9 mouse cellular contexts compared by ENCODE assay signal in genomic region chr15:32432927-32433832, GRCm38 (mm10).
DNase-seq lines count a peak whose midpoint lies in the region; ATAC-seq and TF ChIP-seq lines count a peak whose summit lies in the region.
"Had no signal": no experiment of that assay in that cellular context is flagged by ENCODE, and none has a peak within 500 bp of the region (broad histone marks: within the 10 kb centered on the region; RNA-seq: fewer than 3 reads in every experiment).

No protein-coding gene starts in this region.

- H3K36me3 ChIP-seq in midbrain, embryonic 12.5 days, result no peaks in the 10 kb centered on the region
- H3K36me3 ChIP-seq in midbrain, embryonic 15.5 days (replicated peaks), result no peaks in the 10 kb centered on the region
- no peaks in the 10 kb centered on the region for H3K36me3 ChIP-seq in hindbrain, embryonic 15.5 days
- H3K36me3 ChIP-seq in intestine, postnatal 0 days (ENCODE audit: control insufficient read depth, insufficient read depth), result no peaks in the 10 kb centered on the region

- H3K9me3 ChIP-seq in midbrain, embryonic 12.5 days, result no peaks in the 10 kb centered on the region
- no peaks in the 10 kb centered on the region for H3K9me3 ChIP-seq in midbrain, embryonic 15.5 days
- H3K9me3 ChIP-seq in hindbrain, embryonic 15.5 days, result no peaks in the 10 kb centered on the region
- H3K9me3 ChIP-seq in intestine, postnatal 0 days (ENCODE audit: control insufficient read depth), result no peaks in the 10 kb centered on the region

- peak; percentile 61 for ATAC-seq in midbrain, embryonic 12.5 days (ENCODE audit: low FRiP score, low read depth)
- ATAC-seq in midbrain, embryonic 15.5 days (replicated peaks), result no peak
- peak; percentile 38; the same call in 1 of the 2 replicates for ATAC-seq in hindbrain, embryonic 15.5 days (ENCODE audit: low FRiP score, low read depth)
- ATAC-seq in intestine, postnatal 0 days, result no peak

- H3K4me3 ChIP-seq in midbrain, embryonic 12.5 days, result no peak overlapping the region
- H3K4me3 ChIP-seq in midbrain, embryonic 15.5 days, result no peak overlapping the region
- no peak overlapping the region for H3K4me3 ChIP-seq in hindbrain, embryonic 15.5 days
- H3K4me3 ChIP-seq in intestine, postnatal 0 days (ENCODE audit: low read depth, low read length), result no peak overlapping the region

- no peak overlapping the region for H3K4me2 ChIP-seq in midbrain, embryonic 12.5 days (replicated peaks)
- H3K4me2 ChIP-seq in midbrain, embryonic 15.5 days, result no peak overlapping the region
- H3K4me2 ChIP-seq in hindbrain, embryonic 15.5 days, result no peak overlapping the region
- H3K4me2 ChIP-seq in intestine, postnatal 0 days (replicated peaks; ENCODE audit: low read depth), result no peak overlapping the region

- no peak overlapping the region for H3K27ac ChIP-seq in midbrain, embryonic 12.5 days (replicated peaks)
- H3K27ac ChIP-seq in midbrain, embryonic 15.5 days, result no peak overlapping the region
- no peak overlapping the region for H3K27ac ChIP-seq in hindbrain, embryonic 15.5 days (replicated peaks)
- no peak overlapping the region for H3K27ac ChIP-seq in intestine, postnatal 0 days (ENCODE audit: low read depth, low read length)

- no peak for TF ChIP-seq CTCF in intestine, postnatal 0 days (IDR thresholded peaks at IDR 0.05; ENCODE audit: low read depth)

- peaks cover 6% of the 10 kb centered on the region for H3K4me1 ChIP-seq in midbrain, embryonic 12.5 days
- H3K4me1 ChIP-seq in midbrain, embryonic 15.5 days, result 0 out of 2 replicates have a peak, but pooled peaks cover 2% of the 10 kb centered on the region
- H3K4me1 ChIP-seq in hindbrain, embryonic 15.5 days (replicated peaks), result no peaks in the 10 kb centered on the region; the same call in 1 of the 2 replicates
- H3K4me1 ChIP-seq in intestine, postnatal 0 days (replicated peaks; ENCODE audit: control insufficient read depth, insufficient read depth, low read length), result no peaks in the 10 kb centered on the region

- H3K9ac ChIP-seq in midbrain, embryonic 12.5 days (replicated peaks), result no peak overlapping the region
- H3K9ac ChIP-seq in midbrain, embryonic 15.5 days, result no peak overlapping the region
- no peak overlapping the region for H3K9ac ChIP-seq in hindbrain, embryonic 15.5 days
- H3K9ac ChIP-seq in intestine, postnatal 0 days (ENCODE audit: low read depth, low read length), result no peak overlapping the region

- peak; percentile 5 to 33 for DNase-seq in cerebellum, postnatal 14 days
- DNase-seq in cerebellum, adult 9-11 months, result no peak
- peak; percentile 53 for DNase-seq in right cerebral cortex, postnatal 25 days
- DNase-seq in T-cell, adult 2 months (ENCODE audit: low spot score), result no peak
- DNase-seq: gastrocnemius, postnatal 25 days had no signal

- 69% methylated on average over 13 of the region's 13 CpGs for WGBS in midbrain, embryonic 12.5 days
- 66% methylated on average over 13 of the region's 13 CpGs for WGBS in midbrain, embryonic 15.5 days
- 65% methylated on average over 13 of the region's 13 CpGs for WGBS in hindbrain, embryonic 15.5 days
- 69% methylated on average over 13 of the region's 13 CpGs for whole genome bisulfite sequencing in intestine, postnatal 0 days

- no peaks in the 10 kb centered on the region for H3K27me3 ChIP-seq in midbrain, embryonic 12.5 days
- no peaks in the 10 kb centered on the region for H3K27me3 ChIP-seq in midbrain, embryonic 15.5 days (replicated peaks)
- no peaks in the 10 kb centered on the region for H3K27me3 ChIP-seq in hindbrain, embryonic 15.5 days
- no peaks in the 10 kb centered on the region for H3K27me3 ChIP-seq in intestine, postnatal 0 days (replicated peaks; ENCODE audit: control insufficient read depth, insufficient read depth, low read length)

Comparison
In these comparisons a context has a peak if more than half of its experiments do, and no peak if none do; other contexts are left out.
1. DNase-seq: peak in cerebellum, postnatal 14 days (2 of 2) and right cerebral cortex, postnatal 25 days (single experiment); none in cerebellum, adult 9-11 months (single experiment) and T-cell, adult 2 months (single experiment).
2. ATAC-seq: peak in midbrain, embryonic 12.5 days (single experiment) and hindbrain, embryonic 15.5 days (single experiment); none in midbrain, embryonic 15.5 days (single experiment) and intestine, postnatal 0 days (single experiment).